Mouse (Mus musculus): ENCODE measurements around the gene Lipc. TPM values are rescaled to one million over a fixed set of nuclear protein-coding genes. Genes with fewer than 3 reads are reported as not detected.

Lipc gene
- polyA plus RNA-seq, 1 experiment from 2014 or later = not detected

DNA sequence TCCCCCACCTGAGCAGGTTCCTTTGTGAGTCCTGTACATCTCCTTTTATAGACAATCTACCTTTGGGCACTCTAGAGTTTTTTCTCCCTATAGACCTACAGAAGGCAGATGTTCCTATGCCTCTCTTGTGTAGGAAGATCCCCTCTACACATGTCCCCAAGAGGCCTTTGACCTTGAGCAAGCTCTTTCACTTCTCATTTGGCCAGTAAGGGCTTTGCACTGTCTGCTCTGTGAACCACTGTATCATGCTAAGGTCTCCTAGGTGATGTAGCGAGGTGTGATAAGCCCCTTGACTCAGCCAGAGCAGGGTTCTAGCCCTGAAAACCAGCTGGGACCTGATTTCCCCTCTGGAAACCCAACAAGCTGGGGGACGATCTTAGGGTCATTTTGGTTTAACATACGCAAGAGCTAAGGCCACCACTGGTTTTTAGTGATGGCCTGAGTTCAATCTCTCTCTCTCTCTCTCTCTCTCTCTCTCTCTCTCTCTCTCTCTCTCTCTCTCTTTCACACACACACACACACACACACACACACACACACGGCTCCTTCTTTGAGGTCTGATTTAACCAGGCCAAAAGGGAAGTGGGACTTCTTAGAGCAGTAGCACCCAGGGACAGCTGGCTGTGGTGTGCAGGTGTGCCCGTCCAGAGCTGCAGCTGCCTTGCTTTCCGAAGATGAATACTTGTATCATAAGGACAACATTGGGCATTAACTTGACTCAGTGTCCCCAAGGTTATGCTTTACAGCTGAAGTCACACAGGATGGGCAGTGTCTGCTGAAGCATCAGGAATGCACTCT lies 118.7 kb downstream of the Lipc start:
- H3K36me3 ChIP-seq (ENCODE audit: control insufficient read depth, insufficient read depth) = no peaks in the 10 kb centered on the region
- peaks cover 7% of the 10 kb centered on the region; the same call in 1 of the 2 replicates for H3K4me1 ChIP-seq (replicated peaks; ENCODE audit: control insufficient read depth, insufficient read depth, low read length)
- no peak for TF ChIP-seq CTCF (IDR thresholded peaks at IDR 0.05; ENCODE audit: low read depth)
- no peak overlapping the region for H3K9ac ChIP-seq (ENCODE audit: low read depth, low read length)
- 85% methylated on average over 6 of the region's 6 CpGs for WGBS
- no peaks in the 10 kb centered on the region for H3K27me3 ChIP-seq (replicated peaks; ENCODE audit: control insufficient read depth, insufficient read depth, low read length)
- no peak overlapping the region for H3K4me3 ChIP-seq (ENCODE audit: low read depth, low read length)
- H3K4me2 ChIP-seq (replicated peaks; ENCODE audit: low read depth) = no peak overlapping the region
- no peak for ATAC-seq
- no peaks in the 10 kb centered on the region for H3K9me3 ChIP-seq (ENCODE audit: control insufficient read depth)
- peak overlapping the region; percentile 83; the same call in 1 of the 2 replicates for H3K27ac ChIP-seq (ENCODE audit: low read depth, low read length)

DNA sequence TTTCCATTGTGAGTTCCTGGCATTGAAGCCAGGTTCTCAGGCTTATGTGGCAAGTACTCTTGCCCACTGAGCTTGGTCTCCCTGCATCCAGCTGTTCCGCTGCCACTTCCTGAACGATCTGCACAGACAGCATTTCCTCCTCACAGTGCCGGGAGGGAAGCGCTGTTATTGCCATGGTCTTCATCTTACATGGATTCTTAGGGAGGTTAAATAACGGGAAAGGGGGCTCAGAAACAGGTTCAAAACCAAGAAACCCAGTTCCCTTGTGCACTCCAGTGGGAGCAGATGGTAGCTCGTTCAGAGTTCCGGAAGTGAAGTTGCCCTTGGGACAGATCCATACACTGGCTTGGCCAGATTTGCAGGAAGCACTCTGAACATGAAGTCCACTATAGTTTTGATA lies 119.8 kb downstream of the Lipc start:
- H3K9me3 ChIP-seq (ENCODE audit: control insufficient read depth) = no peaks in the 10 kb centered on the region
- no peaks in the 10 kb centered on the region for H3K27me3 ChIP-seq (replicated peaks; ENCODE audit: control insufficient read depth, insufficient read depth, low read length)
- no peak overlapping the region for H3K9ac ChIP-seq (ENCODE audit: low read depth, low read length)
- H3K36me3 ChIP-seq (ENCODE audit: control insufficient read depth, insufficient read depth) = no peaks in the 10 kb centered on the region
- ATAC-seq = no peak
- WGBS = 69% methylated on average over 7 of the region's 7 CpGs
- TF ChIP-seq CTCF (IDR thresholded peaks at IDR 0.05; ENCODE audit: low read depth) = no peak
- H3K27ac ChIP-seq (ENCODE audit: low read depth, low read length) = no peak overlapping the region
- peaks cover 7% of the 10 kb centered on the region; the same call in 1 of the 2 replicates for H3K4me1 ChIP-seq (replicated peaks; ENCODE audit: control insufficient read depth, insufficient read depth, low read length)
- H3K4me2 ChIP-seq (replicated peaks; ENCODE audit: low read depth) = no peak overlapping the region
- no peak overlapping the region for H3K4me3 ChIP-seq (ENCODE audit: low read depth, low read length)

DNA sequence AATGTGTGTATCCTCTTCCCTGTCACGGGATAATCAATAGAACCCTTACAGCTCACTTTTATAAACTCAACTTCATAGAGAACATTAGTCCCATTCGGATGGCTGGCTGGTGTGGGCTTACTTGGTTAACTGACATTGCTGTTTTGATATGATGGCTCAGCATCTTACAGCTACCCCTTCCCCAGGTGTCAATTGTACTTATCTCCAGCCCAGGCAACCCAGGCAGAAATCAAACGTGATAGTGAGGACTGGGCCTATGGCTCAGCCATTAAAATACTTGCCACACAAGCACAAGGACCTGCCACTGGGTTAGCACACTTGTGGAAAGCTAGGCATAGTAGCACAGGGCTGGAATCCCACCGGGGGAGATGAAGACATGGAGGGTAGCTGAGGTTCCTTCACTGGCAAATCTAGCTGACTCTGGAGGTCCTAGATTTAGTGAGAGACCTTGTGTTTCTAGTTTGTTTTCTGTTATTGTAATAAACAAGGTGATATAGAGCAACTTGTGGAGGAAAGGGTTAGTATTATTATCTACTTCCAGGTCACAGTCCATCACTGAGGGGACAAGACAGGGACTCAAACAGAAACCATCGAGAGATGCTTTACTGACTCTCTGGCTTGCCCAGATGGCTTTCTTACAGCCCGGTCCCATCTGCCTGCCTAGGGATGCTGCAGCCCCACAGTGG lies 121.0 kb downstream of the Lipc start:
- Histone ChIP-seq H3K9ac (ENCODE audit: low read depth, low read length) (no peak overlapping the region), H3K27ac (ENCODE audit: low read depth, low read length) (no peak overlapping the region; the same call in none of the 2 replicates), H3K4me2 (replicated peaks; ENCODE audit: low read depth) (no peak overlapping the region), H3K4me3 (ENCODE audit: low read depth, low read length) (no peak overlapping the region), H3K27me3 (replicated peaks; ENCODE audit: control insufficient read depth, insufficient read depth, low read length) (no peaks in the 10 kb centered on the region), H3K4me1 (replicated peaks; ENCODE audit: control insufficient read depth, insufficient read depth, low read length) (peaks cover 7% of the 10 kb centered on the region; the same call in 1 of the 2 replicates), H3K36me3 (ENCODE audit: control insufficient read depth, insufficient read depth) (no peaks in the 10 kb centered on the region), H3K9me3 (ENCODE audit: control insufficient read depth) (no peaks in the 10 kb centered on the region)
- WGBS = 68% methylated on average over 6 of the region's 6 CpGs
- no peak for ATAC-seq
- TF ChIP-seq CTCF (IDR thresholded peaks at IDR 0.05; ENCODE audit: low read depth) = no peak

DNA sequence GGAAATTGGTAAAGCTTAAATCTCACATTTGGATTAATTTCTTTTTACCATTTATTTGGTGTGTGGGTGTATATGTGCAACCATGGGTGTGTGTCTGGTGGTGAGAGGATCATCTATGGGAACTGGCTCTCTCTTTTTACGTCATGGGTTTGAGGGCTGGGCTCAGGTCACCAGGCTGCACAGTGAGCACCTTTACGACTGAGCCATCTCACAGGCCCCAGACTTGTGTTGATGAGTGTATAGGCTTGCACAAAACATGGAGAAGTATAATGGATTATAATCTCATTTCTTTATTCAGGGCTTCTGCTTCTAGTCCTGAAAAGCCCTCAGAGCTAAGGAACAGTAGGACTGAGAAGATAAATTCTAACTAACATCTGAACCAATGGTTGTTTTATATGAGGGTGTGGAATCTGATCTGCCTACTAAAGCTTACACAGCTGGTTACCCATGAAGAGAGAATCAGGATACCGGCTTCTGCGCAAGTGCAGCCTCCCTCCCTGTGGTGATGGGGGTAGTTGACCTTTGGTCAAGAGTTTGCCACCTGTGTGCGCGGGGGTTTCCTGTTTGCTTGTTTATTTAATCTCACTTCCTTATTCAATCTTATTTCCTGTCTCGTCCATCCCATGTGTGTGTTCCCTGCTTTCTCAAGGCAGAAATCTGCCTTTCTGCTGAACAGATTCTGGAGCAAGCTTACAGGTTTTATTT lies 122.1 kb downstream of the Lipc start:
- no peak overlapping the region; the same call in 1 of the 2 replicates for H3K27ac ChIP-seq (ENCODE audit: low read depth, low read length)
- 36% methylated on average over 7 of the region's 7 CpGs for WGBS
- H3K4me3 ChIP-seq (ENCODE audit: low read depth, low read length) = no peak overlapping the region
- H3K4me2 ChIP-seq (replicated peaks; ENCODE audit: low read depth) = no peak overlapping the region
- no peak for TF ChIP-seq CTCF (IDR thresholded peaks at IDR 0.05; ENCODE audit: low read depth)
- H3K9me3 ChIP-seq (ENCODE audit: control insufficient read depth) = no peaks in the 10 kb centered on the region
- no peaks in the 10 kb centered on the region for H3K27me3 ChIP-seq (replicated peaks; ENCODE audit: control insufficient read depth, insufficient read depth, low read length)
- H3K4me1 ChIP-seq (replicated peaks; ENCODE audit: control insufficient read depth, insufficient read depth, low read length) = peaks cover 7% of the 10 kb centered on the region; the same call in 1 of the 2 replicates
- H3K9ac ChIP-seq (ENCODE audit: low read depth, low read length) = no peak overlapping the region
- ATAC-seq = peak; percentile 58
- no peaks in the 10 kb centered on the region for H3K36me3 ChIP-seq (ENCODE audit: control insufficient read depth, insufficient read depth)

GRCm38 (mm10) chr9:70827911-70828310 lies 124.1 kb downstream of the Lipc start:
- Histone ChIP-seq H3K36me3 (ENCODE audit: control insufficient read depth, insufficient read depth) (no peaks in the 10 kb centered on the region), H3K27ac (ENCODE audit: low read depth, low read length) (no peak overlapping the region), H3K4me3 (ENCODE audit: low read depth, low read length) (no peak overlapping the region), H3K9ac (ENCODE audit: low read depth, low read length) (no peak overlapping the region), H3K4me1 (replicated peaks; ENCODE audit: control insufficient read depth, insufficient read depth, low read length) (peaks cover 5% of the 10 kb centered on the region), H3K27me3 (replicated peaks; ENCODE audit: control insufficient read depth, insufficient read depth, low read length) (no peaks in the 10 kb centered on the region), H3K4me2 (replicated peaks; ENCODE audit: low read depth) (no peak overlapping the region), H3K9me3 (ENCODE audit: control insufficient read depth) (no peaks in the 10 kb centered on the region)
- 68% methylated on average over 6 of the region's 6 CpGs for WGBS
- no peak for ATAC-seq
- TF ChIP-seq CTCF (IDR thresholded peaks at IDR 0.05; ENCODE audit: low read depth) = no peak

- TF ChIP-seq CTCF (IDR thresholded peaks at IDR 0.05; ENCODE audit: low read depth) = no peak
Measured at GRCm38 (mm10) chr9:70824103-70824502, 127.9 kb downstream of the Lipc start.

More at GRCm38 (mm10) chr9:70824103-70824502, 127.9 kb downstream of the Lipc start:
- H3K27ac ChIP-seq (ENCODE audit: low read depth, low read length) = no peak overlapping the region
- H3K4me1 ChIP-seq (replicated peaks; ENCODE audit: control insufficient read depth, insufficient read depth, low read length) = peaks cover 5% of the 10 kb centered on the region
- no peak overlapping the region for H3K4me2 ChIP-seq (replicated peaks; ENCODE audit: low read depth)
- ATAC-seq = peak; percentile 55; the same call in 1 of the 2 replicates
- WGBS = 51% methylated on average over 3 of the region's 3 CpGs
- H3K27me3 ChIP-seq (replicated peaks; ENCODE audit: control insufficient read depth, insufficient read depth, low read length) = no peaks in the 10 kb centered on the region
- H3K36me3 ChIP-seq (ENCODE audit: control insufficient read depth, insufficient read depth) = no peaks in the 10 kb centered on the region
- no peak overlapping the region for H3K4me3 ChIP-seq (ENCODE audit: low read depth, low read length)
- H3K9me3 ChIP-seq (ENCODE audit: control insufficient read depth) = no peaks in the 10 kb centered on the region
- H3K9ac ChIP-seq (ENCODE audit: low read depth, low read length) = no peak overlapping the region

All from intestine, postnatal 0 days (tissue).